Mouse (Mus musculus): ENCODE results near the gene Fmo4. TPM values are rescaled to one million over a fixed set of nuclear protein-coding genes. Genes with fewer than 3 reads are reported as not detected.
"Not testable (repeated sequence)": the region's sequence is repeated elsewhere in the genome, so short reads cannot be mapped to it uniquely, and the experiment has no call there.

Fmo4 gene
- polyA plus RNA-seq, 1 experiment, result not detected

DNA sequence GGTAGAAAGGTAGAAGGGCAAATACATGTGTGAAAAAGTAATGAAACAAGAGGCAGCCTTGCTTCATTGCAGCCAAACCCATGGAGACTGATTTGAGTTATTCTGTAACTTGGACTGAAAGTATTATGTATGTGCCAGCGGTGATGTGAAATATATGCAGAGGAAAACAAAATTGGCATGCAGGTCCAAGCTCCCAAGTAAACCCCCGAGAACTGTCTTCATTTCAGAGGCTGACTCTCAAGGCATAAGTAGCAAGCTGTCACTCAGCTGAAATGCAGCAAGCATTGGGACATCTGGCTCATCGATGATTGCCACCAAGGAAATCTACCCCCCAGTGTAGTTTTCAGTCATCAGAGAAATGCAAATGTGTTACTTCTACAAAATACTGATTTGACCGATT is 28.6 kb downstream of the Fmo4 start:
- Histone ChIP-seq H3K27me3 (ENCODE audit: control insufficient read depth, insufficient read depth, low read length, poor library complexity, severe bottlenecking) (no peaks in the 10 kb centered on the region; the same call in 1 of the 2 replicates), H3K36me3 (ENCODE audit: control insufficient read depth, insufficient read depth, low read length, poor library complexity, severe bottlenecking) (no peaks in the 10 kb centered on the region), H3K4me1 (ENCODE audit: control insufficient read depth, insufficient read depth, low read length) (no peaks in the 10 kb centered on the region), H3K27ac (ENCODE audit: insufficient read depth, low read length) (no peak overlapping the region), H3K9ac (ENCODE audit: low read depth, poor library complexity, severe bottlenecking) (no peak overlapping the region), H3K4me3 (ENCODE audit: low read depth, low read length) (no peak overlapping the region), H3K9me3 (replicated peaks; ENCODE audit: control insufficient read depth, insufficient read depth, low read length, poor library complexity, severe bottlenecking) (no peaks in the 10 kb centered on the region)
- TF ChIP-seq POLR2A (IDR thresholded peaks at IDR 0.05; ENCODE audit: insufficient read depth, low read length) (no peak), CTCF (IDR thresholded peaks at IDR 0.05; ENCODE audit: low read depth, low read length) (no peak), EP300 (IDR thresholded peaks at IDR 0.05; ENCODE audit: insufficient read depth, low read depth, low read length) (no peak)

DNA sequence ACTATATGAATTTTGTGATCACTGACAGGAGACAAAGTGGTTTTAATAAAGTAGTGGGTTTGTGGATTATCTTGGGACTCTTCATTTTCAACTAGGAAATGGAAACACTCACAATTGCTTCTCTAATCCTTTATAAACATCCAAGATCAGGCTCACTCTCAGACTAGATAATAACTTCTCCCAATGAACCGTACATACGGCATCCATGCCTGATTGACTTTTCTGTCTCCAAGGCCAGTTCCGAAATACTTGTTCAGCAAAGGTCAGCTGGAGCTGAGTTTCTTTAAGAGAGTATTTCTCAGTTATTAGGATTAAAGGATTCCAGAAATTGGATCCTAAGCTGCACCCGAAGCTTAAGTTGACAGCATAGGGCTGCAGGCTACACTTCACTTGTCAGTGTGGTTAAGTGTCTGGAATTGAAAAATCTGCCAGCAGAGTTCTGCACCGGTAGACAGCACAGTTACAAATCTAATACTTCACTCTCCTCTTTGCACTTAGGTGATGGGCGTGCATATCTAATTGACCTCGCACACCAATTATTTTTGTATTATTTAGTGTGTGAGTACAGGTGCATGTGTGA is 30.0 kb downstream of the Fmo4 start:
- no peak overlapping the region for H3K4me3 ChIP-seq (ENCODE audit: low read depth, low read length)
- H3K9me3 ChIP-seq (replicated peaks; ENCODE audit: control insufficient read depth, insufficient read depth, low read length, poor library complexity, severe bottlenecking), result no peaks in the 10 kb centered on the region
- H3K27me3 ChIP-seq (ENCODE audit: control insufficient read depth, insufficient read depth, low read length, poor library complexity, severe bottlenecking), result no peaks in the 10 kb centered on the region; the same call in 1 of the 2 replicates
- TF ChIP-seq POLR2A (IDR thresholded peaks at IDR 0.05; ENCODE audit: insufficient read depth, low read length) (no peak), CTCF (IDR thresholded peaks at IDR 0.05; ENCODE audit: low read depth, low read length) (no peak), EP300 (IDR thresholded peaks at IDR 0.05; ENCODE audit: insufficient read depth, low read depth, low read length) (no peak)
- no peaks in the 10 kb centered on the region for H3K36me3 ChIP-seq (ENCODE audit: control insufficient read depth, insufficient read depth, low read length, poor library complexity, severe bottlenecking)
- no peak overlapping the region for H3K27ac ChIP-seq (ENCODE audit: insufficient read depth, low read length)
- no peaks in the 10 kb centered on the region for H3K4me1 ChIP-seq (ENCODE audit: control insufficient read depth, insufficient read depth, low read length)
- H3K9ac ChIP-seq (ENCODE audit: low read depth, poor library complexity, severe bottlenecking), result no peak overlapping the region

DNA sequence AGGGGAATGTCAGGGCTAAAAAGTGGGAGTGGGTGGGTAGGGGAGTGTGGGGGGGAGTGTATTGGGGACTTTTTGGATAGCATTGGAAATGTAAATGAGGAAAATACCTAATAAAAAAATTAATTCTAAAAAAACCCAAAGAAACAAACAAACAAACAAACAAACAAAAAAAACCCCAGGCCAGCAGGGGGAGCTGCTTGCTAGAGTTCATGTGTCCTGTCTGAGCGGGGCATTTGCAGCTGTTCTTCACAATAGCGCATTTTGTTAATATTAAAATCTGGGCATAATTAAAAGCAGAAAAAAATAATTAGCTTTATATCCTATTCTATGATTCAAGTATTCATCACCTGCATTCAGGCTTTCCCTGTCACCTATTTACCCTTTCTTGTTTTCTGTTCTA is 32.7 kb downstream of the Fmo4 start:
- H3K27ac ChIP-seq (ENCODE audit: insufficient read depth, low read length); H3K4me1 ChIP-seq (ENCODE audit: control insufficient read depth, insufficient read depth, low read length); H3K36me3 ChIP-seq (ENCODE audit: control insufficient read depth, insufficient read depth, low read length, poor library complexity, severe bottlenecking); H3K27me3 ChIP-seq (ENCODE audit: control insufficient read depth, insufficient read depth, low read length, poor library complexity, severe bottlenecking); H3K4me3 ChIP-seq (ENCODE audit: low read depth, low read length); H3K9me3 ChIP-seq (replicated peaks; ENCODE audit: control insufficient read depth, insufficient read depth, low read length, poor library complexity, severe bottlenecking); H3K9ac ChIP-seq (ENCODE audit: low read depth, poor library complexity, severe bottlenecking): not testable (repeated sequence)

DNA sequence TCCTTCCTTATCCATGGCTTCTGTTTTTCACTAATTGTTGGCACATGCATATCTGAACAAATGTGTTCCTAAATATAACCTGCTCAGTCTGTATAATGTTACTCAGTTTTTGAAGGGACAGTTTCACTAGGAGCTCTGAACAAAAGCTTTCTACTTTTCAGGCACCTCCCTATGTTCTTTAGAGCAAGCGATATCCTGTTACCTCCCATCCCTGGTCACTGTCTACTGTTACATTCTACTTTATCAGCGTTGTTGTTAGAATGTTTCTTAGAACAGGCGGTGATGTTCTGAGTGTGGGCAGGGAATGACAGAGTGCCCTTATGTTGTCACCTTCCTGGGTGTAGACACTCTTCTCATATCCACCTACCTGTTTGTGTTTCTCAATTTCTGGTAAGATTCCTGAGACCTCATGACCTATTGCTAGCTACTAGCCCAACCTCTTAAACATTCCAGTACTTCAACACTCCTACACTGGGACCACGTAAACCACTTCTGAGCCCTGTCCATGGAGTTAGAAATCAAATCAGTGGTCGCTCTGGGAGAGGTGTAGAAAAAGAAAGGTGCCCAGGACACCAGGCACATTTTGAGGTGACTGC is 35.7 kb downstream of the Fmo4 start:
- Histone ChIP-seq H3K27me3 (ENCODE audit: control insufficient read depth, insufficient read depth, low read length, poor library complexity, severe bottlenecking) (no peaks in the 10 kb centered on the region), H3K9me3 (replicated peaks; ENCODE audit: control insufficient read depth, insufficient read depth, low read length, poor library complexity, severe bottlenecking) (no peaks in the 10 kb centered on the region; the same call in 1 of the 2 replicates), H3K27ac (ENCODE audit: insufficient read depth, low read length) (no peak overlapping the region), H3K4me1 (ENCODE audit: control insufficient read depth, insufficient read depth, low read length) (no peaks in the 10 kb centered on the region), H3K36me3 (ENCODE audit: control insufficient read depth, insufficient read depth, low read length, poor library complexity, severe bottlenecking) (no peaks in the 10 kb centered on the region), H3K4me3 (ENCODE audit: low read depth, low read length) (no peak overlapping the region), H3K9ac (ENCODE audit: low read depth, poor library complexity, severe bottlenecking) (no peak overlapping the region)
- TF ChIP-seq CTCF (IDR thresholded peaks at IDR 0.05; ENCODE audit: low read depth, low read length), result no peak
- no peak for TF ChIP-seq EP300 (IDR thresholded peaks at IDR 0.05; ENCODE audit: insufficient read depth, low read depth, low read length)
- no peak for TF ChIP-seq POLR2A (IDR thresholded peaks at IDR 0.05; ENCODE audit: insufficient read depth, low read length)

DNA sequence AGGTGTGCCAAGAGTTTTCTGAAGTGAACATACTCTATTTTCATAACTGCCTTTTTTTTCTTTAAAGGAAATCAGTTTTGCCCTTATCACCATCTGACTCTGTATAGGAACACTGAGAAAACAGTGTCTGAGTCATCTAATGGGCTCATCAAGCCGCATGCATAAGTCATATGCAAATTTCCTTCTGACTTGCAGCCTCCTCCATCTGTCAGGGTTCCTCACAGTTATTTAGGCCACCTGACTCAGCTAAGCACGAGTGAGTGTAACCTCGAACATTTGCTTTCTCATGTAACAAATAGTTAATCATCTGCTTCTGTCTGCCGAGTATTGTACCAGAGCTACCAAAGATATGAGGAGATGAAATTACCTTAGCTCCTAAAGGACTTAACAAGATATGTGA is 40.1 kb downstream of the Fmo4 start:
- no peaks in the 10 kb centered on the region for H3K4me1 ChIP-seq (ENCODE audit: control insufficient read depth, insufficient read depth, low read length)
- H3K9ac ChIP-seq (ENCODE audit: low read depth, poor library complexity, severe bottlenecking), result no peak overlapping the region
- TF ChIP-seq EP300 (IDR thresholded peaks at IDR 0.05; ENCODE audit: insufficient read depth, low read depth, low read length) (no peak), POLR2A (IDR thresholded peaks at IDR 0.05; ENCODE audit: insufficient read depth, low read length) (no peak), CTCF (IDR thresholded peaks at IDR 0.05; ENCODE audit: low read depth, low read length) (no peak)
- no peaks in the 10 kb centered on the region; the same call in 1 of the 2 replicates for H3K9me3 ChIP-seq (replicated peaks; ENCODE audit: control insufficient read depth, insufficient read depth, low read length, poor library complexity, severe bottlenecking)
- H3K27me3 ChIP-seq (ENCODE audit: control insufficient read depth, insufficient read depth, low read length, poor library complexity, severe bottlenecking), result no peaks in the 10 kb centered on the region
- H3K4me3 ChIP-seq (ENCODE audit: low read depth, low read length), result no peak overlapping the region
- no peaks in the 10 kb centered on the region for H3K36me3 ChIP-seq (ENCODE audit: control insufficient read depth, insufficient read depth, low read length, poor library complexity, severe bottlenecking)
- no peak overlapping the region for H3K27ac ChIP-seq (ENCODE audit: insufficient read depth, low read length)

DNA sequence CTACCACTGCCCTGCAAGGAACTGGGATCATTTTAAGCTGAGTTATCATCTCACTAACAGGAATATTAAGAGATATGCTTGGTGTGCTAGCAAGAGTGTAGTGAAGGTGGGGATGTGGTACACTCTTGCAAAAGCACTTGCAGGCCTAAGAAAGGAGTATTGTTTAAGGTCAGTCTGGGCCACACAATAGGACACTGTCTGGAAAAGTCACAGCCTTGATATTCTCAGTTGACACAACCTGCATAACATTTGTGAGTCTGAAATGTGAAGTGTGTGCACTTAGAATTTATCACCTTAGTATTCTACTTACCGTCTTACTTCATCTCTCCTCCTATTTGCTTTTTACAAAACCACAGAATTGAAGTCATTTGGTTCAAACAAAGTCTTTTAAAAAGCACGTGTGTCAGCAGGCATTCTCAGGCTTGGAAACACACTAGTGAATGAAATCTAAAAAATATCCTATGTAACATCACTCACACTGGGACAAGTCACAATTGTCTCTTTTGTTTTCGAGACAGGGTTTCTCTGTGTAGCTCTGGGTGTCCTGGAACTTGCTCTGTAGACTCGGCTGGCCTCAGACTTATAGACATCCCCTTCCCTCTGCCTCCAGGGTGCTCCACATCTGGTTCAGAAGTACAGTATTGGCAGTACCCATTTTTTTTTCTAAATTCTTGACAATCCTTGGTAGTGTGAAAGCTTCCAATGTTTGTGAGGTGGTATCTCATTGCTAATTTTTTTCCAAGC is 42.0 kb downstream of the Fmo4 start:
- Histone ChIP-seq H3K4me3 (ENCODE audit: low read depth, low read length) (no peak overlapping the region), H3K4me1 (ENCODE audit: control insufficient read depth, insufficient read depth, low read length) (no peaks in the 10 kb centered on the region), H3K36me3 (ENCODE audit: control insufficient read depth, insufficient read depth, low read length, poor library complexity, severe bottlenecking) (no peaks in the 10 kb centered on the region), H3K27me3 (ENCODE audit: control insufficient read depth, insufficient read depth, low read length, poor library complexity, severe bottlenecking) (no peaks in the 10 kb centered on the region), H3K9ac (ENCODE audit: low read depth, poor library complexity, severe bottlenecking) (no peak overlapping the region), H3K9me3 (replicated peaks; ENCODE audit: control insufficient read depth, insufficient read depth, low read length, poor library complexity, severe bottlenecking) (no peaks in the 10 kb centered on the region; the same call in 1 of the 2 replicates), H3K27ac (ENCODE audit: insufficient read depth, low read length) (no peak overlapping the region)
- TF ChIP-seq CTCF (IDR thresholded peaks at IDR 0.05; ENCODE audit: low read depth, low read length) (no peak), EP300 (IDR thresholded peaks at IDR 0.05; ENCODE audit: insufficient read depth, low read depth, low read length) (no peak), POLR2A (IDR thresholded peaks at IDR 0.05; ENCODE audit: insufficient read depth, low read length) (no peak)
